Mouse (Mus musculus) adrenal gland, adult 8-10 months (tissue): ENCODE data around the gene Mindy4. TPM values are rescaled to one million over a fixed set of nuclear protein-coding genes. Genes with fewer than 3 reads are reported as not detected.

Source experiments
- DNase-seq: peaks from one replicate; pipeline ENCODE4 v3.0.0; 2022
- microRNA-seq, 2 experiments: library from miRNA; unstranded; fragments of <30 nt; microRNA quantifications; one replicate each; pipeline ENCODE4 v1.2.0; 2022
- total RNA-seq, 4 experiments: library from RNA; stranded (reverse); gene quantifications; 2 replicates each; pipeline ENCODE4 v1.2.4; 2022

Mindy4 gene
- total RNA-seq, 4 experiments from 2014 or later, result 4.0 to 10.2 (median 6.3) TPM

DNA sequence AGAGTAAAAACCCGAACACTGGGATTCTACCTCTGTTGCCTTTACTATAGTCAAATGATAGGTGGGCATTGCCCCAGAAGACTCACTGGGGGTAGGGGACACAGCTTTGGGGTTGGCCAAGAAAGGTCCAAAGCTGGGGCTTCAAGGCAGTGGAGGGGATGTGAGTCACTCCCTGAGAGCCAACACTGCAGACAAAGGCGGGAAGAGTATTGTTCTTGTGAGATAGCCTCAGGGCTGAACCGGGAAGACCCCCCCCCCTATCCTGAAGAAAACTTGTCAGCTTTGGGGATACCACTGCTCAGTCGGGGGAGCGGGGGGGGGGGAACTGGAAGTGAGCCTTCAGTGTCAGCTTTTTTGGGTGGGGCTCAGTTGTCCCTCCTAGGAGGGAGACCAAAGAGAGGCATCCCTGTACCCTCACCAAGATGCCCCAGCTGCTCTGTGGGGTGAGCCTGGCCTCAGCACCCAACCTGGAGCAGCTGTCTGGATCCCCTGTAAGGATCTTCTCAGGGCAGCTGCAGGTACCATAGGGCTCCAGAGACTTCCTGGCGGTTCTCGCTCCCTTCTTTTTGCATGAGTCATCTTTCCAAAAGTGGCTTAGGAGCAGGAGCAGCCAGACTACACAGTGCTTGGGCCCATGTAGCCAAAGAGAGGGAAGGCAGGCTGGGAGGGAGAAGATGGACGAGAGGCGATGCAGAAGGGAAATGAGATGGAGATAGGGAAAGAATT is 141.3 kb downstream of the Mindy4 start:
- DNase-seq, result no peak

DNA sequence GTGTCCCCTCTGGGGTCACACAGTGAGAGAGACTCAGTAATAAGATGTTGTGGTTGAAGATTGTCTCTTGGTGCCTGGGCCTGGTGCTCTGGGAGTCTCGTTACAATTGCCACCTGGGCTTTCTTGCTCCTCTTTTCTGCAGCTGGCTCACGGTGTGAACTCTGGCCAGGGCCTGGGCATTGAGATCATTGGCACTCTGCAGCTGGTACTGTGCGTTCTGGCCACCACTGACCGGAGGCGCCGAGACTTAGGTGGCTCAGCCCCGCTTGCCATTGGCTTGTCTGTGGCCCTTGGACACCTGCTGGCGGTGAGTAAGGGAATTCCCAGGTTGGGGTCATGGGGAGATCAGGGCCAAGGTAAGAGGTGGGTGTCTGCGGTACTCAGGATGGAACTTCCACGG is 142.1 kb downstream of the Mindy4 start:
- DNase-seq, result no peak

DNA sequence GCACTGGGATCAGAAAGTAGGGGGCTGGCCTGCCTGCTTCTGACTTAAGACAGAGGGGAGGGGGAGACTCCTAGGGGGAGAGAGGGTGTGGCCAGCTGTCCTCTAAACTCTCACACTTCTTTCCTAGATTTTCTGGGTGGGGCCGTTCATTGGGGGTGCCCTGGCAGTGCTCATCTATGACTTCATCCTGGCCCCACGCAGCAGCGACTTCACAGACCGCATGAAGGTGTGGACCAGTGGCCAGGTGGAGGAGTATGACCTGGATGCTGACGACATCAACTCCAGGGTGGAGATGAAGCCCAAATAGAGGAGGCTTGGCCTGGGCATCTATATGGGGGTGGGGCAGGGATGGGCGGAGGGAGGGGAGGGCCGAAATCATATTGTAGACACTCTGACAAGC is 143.3 kb downstream of the Mindy4 start:
- no peak for DNase-seq

DNA sequence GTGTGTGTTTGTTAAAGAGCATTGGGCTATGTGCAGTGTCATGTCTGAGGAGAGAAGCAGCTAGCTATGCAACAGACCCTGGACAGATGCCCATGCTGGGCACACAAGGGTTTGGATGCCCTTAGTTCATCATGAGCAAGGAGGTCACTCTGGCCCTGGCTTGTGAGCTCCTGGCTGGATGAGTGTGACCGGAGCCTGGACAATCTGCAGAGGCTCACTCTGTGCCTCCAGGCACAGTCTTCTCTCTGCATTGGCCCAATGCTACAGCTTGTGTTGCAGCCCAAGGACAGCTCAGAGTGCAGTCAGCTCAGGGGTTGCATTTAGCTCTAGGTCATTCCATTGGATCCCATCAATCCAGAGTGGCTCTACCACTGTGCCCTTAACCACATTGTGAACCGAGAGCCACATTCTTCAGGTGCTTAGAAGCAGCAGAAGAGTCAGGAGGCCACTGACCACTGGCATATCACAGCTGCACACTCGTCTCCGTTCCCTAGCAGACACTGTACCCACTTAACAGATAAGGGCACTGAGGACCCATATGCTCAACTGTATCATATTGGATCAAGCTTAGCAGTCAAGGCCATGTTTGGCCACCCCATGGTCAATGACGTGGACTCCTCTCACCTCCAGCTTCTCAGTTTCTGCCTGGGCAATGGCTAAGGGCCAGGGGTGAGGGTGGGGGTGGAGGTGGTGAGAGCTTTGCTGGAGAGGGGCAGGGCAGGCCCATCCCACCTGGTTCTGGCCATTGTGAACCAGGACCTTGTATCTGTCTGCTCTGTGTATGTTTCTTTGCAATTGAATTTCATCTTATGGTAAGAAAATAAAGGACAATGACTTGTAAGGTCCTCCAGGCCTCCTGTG is 144.8 kb downstream of the Mindy4 start:
- DNase-seq, result no peak

DNA sequence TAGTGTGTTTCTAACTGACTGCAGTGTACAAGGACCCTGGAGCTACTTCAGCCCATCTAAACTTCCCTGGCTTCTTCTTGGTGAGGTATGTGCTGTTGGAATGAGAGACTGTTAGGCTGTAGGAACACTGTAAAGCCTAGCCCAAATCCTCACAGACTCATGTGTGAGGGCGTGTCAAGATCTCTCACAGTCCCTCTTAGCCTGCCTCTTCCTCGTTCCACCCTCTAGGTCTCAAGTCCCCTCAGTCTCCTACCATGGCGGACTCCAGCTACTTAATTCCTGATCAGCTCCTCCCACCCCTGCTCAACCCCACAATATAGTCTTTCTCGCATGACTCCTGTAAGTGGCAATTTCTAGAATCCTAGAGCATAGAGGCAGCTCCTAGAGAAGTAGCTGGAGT is 146.0 kb downstream of the Mindy4 start:
- DNase-seq, result no peak

DNA sequence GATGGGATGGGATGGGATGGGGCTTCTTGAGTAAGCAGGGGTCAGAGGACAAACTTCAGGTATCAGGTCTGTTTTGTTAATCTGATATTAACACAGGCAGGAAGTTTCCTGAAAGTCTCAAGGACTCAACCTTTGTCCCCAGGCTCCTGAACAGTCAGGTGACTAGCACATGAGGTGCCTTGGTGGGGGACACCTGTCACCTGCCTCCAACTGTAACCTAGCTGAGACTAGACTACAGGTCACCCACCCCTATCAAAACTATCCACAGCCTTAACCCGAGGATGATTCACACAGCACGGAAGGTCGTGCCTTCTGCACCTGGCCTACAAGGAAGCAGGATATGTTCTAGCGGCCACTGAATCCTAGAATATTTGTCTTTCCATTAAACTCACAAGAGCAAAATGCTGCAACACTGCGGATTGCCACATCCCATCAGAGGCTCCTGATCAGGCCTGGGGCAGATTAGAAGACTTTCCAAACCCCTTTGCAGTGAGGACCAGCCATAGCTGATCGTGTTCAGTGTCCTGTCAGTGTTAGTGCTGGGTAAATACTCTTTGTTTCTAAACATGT is 147.3 kb downstream of the Mindy4 start:
- no peak for DNase-seq

DNA sequence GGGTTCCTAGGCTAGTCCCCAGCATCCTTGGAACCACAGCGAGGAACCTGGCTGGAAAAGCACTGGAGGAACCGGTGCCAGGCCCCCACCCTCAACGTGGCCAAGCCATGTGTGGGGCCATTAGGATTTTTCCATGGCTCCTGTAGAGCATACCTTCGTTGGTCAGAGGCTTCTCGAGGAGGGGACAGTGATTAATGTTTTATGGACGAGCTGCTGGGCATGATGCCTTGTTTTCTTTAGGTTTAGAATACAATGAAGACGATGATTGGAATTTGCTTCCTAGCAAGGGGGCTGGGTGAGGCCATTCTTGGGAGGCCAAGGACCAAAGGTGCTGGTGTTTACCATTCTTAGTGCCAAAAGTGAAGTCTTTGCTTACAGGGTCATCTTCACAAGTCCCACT is 148.5 kb downstream of the Mindy4 start:
- DNase-seq, result no peak

DNA sequence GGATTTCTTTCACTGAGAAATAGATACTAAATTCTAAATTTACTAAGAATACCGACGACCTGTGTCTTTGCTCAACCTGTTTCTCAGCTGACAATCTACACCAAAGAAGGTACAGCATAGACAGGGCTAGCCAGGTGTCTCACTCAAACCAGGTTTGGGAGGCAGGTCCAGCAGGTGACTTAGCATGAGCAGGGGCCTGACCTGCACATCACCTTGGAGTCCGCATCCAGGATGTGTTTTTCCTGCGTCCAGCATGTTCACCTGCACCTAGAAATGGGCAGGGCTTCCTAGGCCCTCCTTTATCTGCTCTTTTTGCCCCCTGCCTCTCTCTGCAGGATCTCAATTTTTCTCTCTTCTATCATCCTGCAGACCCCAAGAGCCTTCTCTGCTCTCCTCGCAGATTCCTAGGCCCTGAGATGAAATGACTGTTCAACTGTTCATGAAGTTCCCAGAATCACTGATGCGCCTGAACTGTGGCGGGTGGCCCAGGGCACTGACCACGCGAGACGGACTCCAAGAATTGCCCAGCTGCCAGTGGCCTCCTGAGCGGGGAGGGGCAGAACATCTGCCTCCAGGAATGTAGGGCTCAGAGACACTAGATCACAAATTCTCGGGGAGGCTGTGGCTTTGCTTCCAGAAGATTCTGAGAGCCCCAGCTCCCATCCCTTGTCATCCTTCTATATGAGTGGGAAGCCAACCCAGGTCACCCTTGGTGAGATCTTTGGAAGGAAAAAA is 150.7 kb downstream of the Mindy4 start:
- DNase-seq, result no peak

DNA sequence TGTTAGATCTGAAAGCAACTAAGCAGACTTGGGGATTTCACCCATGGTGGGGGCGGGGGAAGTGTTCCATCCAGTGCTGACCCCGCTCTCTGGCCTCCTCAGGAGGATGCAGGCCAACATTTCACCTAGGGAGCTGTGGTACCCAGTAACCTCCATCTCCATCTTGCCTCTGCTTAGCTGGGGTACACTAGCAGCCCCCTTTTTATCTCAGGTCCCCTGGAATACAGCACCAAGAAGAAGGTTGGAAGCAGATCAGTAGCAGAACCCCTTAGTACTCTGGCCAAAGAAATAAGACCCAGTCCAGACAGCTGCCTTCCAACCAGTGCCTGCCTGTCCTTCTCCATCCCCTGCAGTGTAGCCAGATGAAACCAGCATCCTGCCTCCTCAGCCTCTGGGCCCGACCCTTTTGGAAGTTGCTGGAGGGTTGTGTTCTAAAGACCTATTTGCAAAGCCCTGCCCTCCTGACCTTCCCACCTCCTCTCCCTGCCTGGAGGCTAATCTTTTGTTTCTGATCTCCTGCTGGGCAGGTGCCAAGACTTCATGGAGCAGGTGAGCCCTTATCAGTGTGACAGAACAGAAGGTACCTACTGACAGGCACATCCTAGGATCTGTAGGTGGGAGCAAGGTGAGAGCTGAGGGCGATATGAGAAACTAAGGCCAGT is 151.4 kb downstream of the Mindy4 start:
- no peak for DNase-seq

DNA sequence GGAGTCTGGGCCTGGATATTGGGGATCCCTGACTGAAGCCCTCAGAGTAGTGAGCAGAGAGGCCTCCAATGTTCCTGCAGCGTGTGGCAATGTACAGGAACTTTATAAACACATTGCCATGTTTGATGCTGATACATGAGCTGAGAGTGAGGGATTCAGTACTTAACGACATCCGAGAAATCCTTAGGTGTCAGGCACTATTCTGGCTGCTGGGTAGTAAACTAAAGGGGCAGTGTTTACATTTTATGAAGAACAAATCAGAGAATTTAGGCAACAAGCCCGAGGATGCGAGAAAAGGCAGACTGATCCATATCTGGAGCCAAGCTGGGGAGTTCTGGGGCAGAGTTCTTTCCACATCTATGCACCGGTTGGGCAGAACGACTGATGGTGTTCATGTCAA is 152.4 kb downstream of the Mindy4 start:
- no peak for DNase-seq

DNA sequence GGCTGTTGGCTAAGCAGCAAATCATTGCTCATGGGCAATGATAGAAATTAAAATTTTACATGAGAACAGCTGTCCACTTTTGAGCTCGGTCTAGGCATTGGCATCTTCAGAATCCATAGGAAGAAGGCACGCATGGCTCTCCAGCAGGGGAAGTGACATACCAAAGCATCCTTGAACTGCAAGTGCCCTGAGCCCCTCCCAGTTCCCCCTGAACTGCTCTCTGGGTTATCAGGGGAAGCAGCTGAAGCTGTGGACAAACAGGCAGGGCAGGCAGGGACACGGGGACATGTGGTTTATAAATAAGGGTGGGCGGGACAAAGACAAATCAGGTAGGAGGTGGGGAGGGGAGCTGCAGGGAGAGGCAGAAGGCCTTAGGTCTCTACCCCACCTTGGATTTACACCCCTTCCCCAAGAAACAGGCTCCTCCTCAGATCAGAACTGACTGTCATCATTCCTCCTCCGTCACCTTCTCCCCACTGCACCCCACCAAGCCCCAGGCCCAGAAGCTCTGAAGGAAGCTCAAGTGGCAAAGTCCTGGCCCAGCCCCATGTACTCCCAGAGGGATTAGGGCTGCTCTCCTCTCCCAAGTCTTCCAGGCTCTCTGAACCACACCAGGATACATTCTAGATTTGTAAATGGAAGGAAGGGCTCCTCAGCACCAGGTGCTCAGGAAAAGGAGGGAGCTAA is 153.0 kb downstream of the Mindy4 start:
- DNase-seq, result no peak

DNA sequence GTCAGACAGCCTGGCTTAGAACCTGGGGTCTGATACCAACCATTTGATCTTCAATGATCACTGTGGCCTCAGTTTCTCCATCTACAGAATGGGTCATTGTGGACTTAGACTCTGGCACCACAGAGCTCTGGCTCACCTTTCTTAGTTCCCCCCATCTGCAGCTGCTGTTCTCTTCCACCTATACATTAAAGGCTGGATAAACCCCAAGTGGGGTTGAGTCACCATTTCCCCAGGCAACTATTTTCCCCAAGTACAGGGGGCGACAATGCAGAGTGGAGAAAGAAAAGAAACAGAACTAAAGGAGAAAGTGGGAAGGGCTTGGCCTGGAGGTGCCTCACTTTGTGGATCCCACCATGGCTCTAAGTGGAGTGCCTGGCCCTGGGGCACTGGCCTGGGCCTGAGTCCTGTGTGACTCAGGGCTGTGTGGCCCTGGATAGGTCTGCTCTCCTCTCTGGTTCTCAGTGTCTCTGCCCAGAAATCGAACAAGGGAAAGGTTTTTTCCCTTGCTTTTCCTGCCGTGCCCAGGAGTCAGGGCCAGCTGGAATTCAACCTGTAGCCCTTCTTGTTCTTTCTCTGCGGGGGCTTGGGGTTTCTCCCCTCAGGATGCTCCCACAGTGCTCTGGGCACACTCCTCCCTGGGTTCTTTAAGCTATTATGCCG is 153.9 kb downstream of the Mindy4 start:
- no peak for DNase-seq

DNA sequence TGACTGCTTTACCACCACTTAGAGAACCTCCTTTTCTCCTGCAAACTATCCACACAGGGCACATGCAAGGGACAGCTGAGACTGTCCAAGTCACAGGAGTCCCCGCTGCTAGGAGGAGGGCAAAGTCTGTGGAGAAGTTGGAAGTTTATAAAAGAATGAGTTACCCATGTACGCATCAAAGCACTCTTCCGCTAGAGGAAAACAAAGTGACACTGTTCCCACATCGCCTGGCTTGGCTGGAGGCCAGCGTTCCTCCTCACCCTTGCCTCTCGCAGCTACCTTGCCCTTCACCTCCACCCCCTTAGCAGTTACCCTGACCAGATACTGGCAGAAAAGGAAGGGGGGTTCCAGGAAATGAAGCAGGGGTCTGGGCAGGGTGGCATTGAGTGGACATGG is 154.5 kb downstream of the Mindy4 start:
- no peak for DNase-seq

DNA sequence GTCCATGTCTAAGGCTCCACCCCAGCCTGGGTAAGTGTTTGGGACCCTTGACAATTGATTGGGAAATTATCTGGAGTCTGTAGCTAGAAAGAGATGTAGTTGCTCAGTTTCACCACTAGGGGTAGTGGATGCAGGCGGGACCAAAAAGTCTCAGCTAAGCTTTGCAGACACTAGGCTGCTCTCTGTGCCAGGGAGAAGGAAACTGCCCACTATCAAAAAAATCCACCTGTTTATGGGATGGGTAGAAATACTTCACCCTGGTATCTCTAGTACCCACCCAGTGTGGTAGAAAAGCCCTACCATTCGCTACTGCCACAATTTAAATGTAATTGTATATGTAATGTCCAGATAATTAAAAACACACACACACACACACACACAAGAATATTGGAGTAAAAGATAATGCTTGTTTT is 155.6 kb downstream of the Mindy4 start:
- DNase-seq, result no peak

DNA sequence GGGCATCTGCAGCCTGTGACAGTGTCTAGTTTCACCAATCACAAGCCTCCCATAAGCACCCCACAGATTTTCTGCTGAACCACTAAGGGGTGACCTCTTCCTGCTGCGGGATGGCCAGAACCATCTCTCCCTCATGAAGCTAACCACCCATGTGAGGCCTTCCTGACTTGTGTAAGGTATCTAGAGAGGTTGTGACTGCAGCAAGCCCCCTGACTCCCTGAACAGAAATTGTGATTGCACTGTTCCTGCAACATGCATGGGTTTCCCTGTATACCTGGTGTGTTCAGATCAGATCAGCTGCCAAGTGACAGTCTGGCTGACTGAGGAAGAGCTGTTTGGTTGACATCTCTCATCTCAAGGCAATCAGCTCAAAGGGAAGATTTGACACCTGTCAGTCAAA is 159.5 kb downstream of the Mindy4 start:
- no peak for DNase-seq

DNA sequence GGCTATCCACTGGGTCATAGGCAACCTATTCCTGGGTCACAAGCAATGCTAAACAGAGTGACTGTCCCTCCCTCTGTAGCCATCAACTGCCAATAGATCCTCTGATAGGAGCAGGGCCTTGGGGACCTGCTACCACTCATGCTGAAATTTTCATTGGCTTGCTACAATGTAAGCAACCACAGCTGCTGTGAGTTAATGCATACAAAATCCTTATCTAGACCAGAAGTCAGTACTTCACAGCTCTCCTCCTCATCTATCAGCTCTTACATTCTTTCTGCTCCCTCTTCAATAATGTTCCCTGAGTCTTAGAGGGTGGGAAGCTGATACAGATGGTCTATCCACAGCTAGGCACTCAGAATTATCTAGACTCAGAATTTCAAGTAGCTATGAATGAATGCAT is 163.9 kb downstream of the Mindy4 start:
- DNase-seq, result no peak

Small RNAs within 50 kb of the gene (microRNA-seq; reads per million reads assigned to microRNA genes)
- gene Gm25458, result 0 reads per million in 2 experiments

Other genes with a start within 250 kb of the Mindy4 start
- gene Nod1, start 230.8 kb upstream of the Mindy4 start, total RNA-seq, result 10 to 100 TPM in 2 of 4 experiments, 1 to 10 TPM in 2; 9.1 to 14.0 (median 11.6) TPM
- gene Ggct, start 210.4 kb upstream of the Mindy4 start, total RNA-seq, result 10 to 100 TPM in 1 of 4 experiments, 1 to 10 TPM in 3; 4.7 to 17.0 (median 7.3) TPM
- 10 to 100 TPM; 69.8 to 78.8 (median 70.4) TPM for gene Gars, start 165.4 kb upstream of the Mindy4 start, total RNA-seq
- under 1 TPM in 2 of 4 experiments, not detected in 2; 0.12 to 0.34 TPM for gene Crhr2, start 70.4 kb upstream of the Mindy4 start, total RNA-seq
- 10 to 100 TPM; 13.6 to 32.7 (median 23.2) TPM for gene Inmt, start 28.3 kb upstream of the Mindy4 start, total RNA-seq
- gene Aqp1, start 133.0 kb downstream of the Mindy4 start, total RNA-seq, result 10 to 100 TPM; 38.4 to 78.8 (median 49.7) TPM
- not detected for gene Ghrhr, start 172.9 kb downstream of the Mindy4 start, total RNA-seq
- 10 to 100 TPM; 43.9 to 62.8 (median 50.4) TPM for gene Adcyap1r1, start 248.6 kb downstream of the Mindy4 start, total RNA-seq